Mouse (Mus musculus) heart, adult 18-20 months (tissue): ENCODE measurements around the gene Timm44. TPM values are rescaled to one million over a fixed set of nuclear protein-coding genes. Genes with fewer than 3 reads are reported as not detected.

ENCODE experiments used
- DNase-seq, 2 experiments: peaks; one replicate each; pipeline ENCODE4 v3.0.0; 2021 to 2022; ENCODE audit warnings: mixed read lengths in 1 of 2
- total RNA-seq, 2 experiments: library from RNA; stranded (reverse); gene quantifications; 2 replicates each; pipeline ENCODE4 v1.2.3; 2021

Gene Timm44
- total RNA-seq, 2 experiments from 2014 or later = 102 to 106 TPM

DNA sequence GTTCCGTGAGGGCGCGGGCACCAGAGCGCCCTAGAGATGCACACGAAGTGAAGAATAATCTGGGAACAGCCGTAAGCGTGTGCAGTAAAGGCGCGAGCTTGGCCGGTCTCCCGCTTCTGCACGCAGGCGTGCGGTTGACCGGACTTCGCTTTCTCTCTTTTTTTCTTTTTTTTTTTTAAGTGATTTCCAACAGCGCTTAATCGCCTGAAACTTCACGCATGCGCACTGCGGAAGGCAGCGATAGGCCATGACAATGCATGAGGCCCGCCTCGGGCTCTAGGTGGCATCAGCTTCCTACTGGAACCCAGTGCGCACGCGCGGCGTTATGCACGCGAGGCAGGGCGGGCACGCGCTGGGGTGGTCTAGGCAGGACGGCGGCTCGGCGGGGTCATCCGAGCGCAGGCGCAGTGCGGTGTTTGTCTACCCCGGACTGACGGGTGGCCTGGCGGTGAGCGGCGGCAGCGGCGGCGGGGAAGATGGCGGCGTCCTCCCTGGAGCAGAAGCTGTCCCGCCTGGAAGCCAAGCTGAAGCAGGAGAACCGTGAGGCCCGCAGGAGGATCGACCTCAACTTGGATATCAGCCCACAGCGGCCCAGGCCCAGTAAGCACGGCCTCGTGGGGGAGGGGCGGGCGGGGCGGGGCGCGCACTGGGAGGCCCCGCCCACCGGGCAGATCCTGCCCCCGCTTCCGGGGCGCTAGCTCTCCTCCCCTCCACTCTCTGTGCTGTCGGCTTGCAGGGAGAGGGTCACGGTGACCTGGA lies 37.1 kb downstream of the Timm44 start, which contains the start of the genes Map2k7 and Gm49320:
Gene Map2k7, plus strand, starts transcription at position 307 of the 759 bp plus-strand sequence.
Gene Gm49320, plus strand, starts transcription at position 432 of the 759 bp plus-strand sequence.
- DNase-seq = peak; percentile 99 to 100

DNA sequence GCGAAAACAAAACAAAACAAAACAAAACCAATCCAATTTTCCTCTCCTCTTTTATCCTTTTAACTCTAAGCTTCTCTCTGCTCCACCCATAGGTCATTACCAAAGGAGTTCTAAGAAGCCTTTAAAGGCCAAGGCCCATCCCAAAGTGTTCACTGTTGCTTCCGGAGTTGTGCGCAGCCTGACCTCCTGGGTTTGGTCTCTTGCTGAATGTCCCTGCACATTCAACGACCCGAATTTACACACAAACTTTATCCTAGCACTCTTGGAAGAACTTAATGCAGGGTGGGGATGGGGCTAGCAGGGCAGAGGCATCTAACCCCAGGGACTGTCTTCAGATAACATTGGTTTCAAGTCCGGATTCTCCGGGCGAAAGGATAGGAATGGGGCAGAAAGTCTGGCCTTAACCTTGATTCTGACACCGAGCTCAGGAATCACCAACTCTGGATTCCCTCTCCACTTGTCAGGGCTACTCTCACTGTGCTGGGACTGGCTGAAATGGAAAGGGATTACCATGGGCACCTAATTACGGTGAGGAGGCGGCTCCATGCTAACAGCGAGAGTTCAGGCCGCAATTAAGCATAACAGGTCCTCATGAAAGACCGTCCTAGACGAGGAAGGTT lies 37.8 kb downstream of the Timm44 start:
- peak in 1 of 2 experiments; percentile 38 for DNase-seq

DNA sequence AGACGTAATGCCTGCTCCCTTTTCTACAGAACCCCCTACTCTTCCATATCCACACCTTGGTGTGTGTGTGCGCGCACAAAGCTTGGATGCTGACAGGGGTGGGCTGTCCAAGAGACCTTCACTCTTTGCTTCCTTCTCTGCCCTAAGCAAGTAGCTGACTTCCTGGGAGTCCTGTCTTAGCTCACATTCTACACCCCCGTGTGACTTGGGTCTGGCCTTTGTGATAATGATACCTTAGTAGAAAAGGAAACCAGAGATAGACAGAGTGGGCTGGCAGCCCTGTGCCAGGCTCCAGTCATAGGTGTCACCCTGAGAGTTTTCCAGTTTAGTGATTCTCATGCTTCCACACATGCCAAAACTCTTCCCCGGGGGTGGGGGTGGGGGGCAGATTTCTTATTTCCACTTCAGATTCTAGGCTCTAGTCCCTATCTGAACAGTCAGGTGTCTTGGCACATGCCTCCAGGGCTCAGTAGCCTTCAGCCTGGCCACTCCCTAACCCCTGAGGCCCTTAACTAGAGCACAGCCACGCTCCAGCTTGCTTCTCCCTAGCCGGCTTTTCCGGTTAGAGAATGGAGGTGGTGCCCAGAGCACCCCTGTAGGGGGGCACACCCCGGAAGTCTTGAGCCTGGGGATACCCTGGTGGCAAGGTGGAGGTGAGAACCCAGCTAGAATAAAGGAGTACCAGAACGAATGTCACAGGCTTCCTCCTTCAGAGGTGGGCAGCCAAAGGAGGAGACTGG lies 44.9 kb downstream of the Timm44 start:
- no peak for DNase-seq

DNA sequence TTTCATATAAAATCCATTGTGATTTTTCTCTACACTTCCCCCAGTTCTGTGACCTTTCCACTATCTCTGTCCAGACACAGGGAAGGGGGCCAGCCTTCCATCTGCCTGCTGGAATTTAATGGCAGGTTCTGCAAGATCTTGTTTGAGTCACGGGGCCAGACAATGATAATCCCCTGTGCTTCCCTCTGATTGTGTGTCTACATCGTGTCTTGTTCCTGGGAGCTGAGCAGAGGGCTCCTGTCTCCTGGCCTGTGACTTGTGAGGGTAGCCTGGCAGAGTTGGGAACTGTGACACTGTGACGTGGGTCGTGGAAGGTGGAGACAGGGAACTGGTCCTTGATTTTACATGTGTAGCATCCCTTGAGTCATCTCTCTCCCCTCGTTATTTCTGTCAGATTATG lies 45.9 kb downstream of the Timm44 start:
- DNase-seq = no peak

DNA sequence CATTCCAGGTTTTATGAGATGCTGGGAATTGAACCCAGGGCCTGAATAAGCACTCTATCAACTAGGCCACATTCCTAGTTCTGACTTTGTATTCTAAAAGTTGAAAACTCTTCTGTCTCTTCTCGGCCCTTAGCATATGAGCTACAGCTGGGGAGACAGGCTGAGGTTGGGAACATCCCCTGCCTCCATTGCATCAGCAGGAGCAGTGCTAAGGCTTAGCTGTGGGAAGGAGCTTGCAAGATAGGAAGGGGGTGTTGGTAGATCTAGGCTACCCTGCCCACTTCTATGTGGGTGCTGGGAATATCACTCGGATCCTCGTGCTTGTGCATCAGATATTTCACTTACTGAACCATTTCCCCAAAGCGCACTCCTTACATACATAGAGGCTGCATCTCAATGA lies 47.8 kb downstream of the Timm44 start:
- no peak for DNase-seq

DNA sequence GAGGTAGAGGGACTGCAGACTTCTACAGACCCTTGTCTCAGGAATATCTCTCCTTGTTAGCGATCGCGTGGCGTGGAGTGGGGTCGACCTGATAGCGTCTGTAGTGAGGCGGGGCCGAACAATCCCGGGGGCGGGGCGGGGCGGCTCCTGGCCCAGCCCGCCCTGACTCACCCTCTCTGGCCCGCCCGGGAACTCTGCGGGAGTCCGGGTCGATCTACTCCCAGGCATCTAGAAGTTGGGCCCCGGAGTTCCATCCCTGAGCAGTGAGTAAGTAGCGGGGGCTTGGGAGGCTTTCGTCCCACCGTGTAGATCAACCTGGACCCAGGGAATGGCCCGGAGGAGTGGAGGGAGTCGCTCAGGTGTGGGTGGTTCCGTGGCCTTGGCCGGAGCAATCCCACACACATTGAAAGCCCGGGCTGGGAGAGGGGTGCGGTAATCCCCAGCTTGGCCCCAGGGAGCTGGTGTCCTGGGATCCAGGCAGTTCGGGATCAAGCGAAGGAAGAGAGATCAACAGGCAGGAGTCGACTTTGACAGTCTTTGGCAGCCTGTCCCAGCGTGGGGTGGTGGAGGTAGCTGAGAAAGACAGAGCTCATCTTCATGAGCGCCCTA lies 48.9 kb downstream of the Timm44 start, which contains the start of gene Lrrc8e:
Gene Lrrc8e, plus strand, starts transcription at position 89 of the 609 bp plus-strand sequence.
- DNase-seq = no peak

DNA sequence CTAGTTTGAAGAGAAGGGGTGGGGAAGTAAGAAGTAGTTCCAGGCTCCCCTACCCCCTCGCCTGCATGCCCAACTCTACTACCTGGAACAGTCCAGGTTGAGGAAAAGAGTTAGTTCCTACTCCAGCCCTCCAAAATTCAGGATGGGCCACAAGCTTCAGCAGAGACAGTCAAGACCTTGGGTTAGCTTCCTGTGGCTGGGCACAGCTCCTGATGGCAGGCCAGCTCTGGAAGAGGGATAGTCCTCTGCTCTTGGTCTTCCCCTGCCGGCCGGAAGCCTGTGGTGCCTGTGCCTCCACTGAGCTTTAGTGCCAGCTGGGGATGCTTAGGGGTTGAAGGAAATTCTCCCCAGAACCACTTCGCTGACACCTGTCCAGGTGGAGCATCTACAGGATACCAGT lies 49.4 kb downstream of the Timm44 start:
- DNase-seq = no peak

DNA sequence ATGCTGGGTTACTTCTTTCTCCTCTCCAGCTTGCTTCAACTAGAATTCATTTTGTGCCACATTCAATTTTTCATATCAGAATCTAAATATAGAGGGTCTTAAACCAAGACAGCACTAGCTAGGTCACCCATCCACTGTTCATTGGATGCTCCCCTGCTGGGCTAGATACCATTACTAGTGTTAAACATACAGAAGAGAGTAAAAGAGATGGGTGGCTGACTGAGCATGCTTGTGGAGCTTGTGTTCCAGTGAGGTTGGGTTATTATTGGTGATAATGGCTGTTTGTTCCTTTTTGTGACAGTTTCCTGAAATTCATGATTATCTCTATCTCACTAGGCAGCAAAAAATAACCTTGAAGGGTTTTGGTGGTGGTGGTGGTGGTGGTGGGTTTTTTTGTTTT lies 53.7 kb downstream of the Timm44 start:
- no peak for DNase-seq

DNA sequence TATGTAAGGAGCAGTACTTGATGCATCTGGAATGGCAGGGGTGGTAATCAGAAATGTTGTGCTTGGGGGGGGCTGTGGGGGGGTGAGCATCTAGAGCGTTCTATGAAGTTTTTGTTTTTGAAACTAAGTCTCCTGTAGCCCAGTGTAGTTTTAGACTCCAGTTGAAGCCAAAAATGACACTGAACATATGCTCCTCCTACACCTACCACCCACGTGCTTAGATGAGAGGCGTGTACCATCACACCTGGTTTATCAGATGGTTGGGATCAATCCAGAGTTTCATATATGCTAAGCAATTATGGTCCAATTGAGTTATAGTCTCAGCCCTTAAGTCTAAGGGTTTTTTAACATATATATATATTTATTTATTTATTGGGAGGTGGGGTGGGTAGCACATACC lies 56.1 kb downstream of the Timm44 start:
- DNase-seq = no peak

DNA sequence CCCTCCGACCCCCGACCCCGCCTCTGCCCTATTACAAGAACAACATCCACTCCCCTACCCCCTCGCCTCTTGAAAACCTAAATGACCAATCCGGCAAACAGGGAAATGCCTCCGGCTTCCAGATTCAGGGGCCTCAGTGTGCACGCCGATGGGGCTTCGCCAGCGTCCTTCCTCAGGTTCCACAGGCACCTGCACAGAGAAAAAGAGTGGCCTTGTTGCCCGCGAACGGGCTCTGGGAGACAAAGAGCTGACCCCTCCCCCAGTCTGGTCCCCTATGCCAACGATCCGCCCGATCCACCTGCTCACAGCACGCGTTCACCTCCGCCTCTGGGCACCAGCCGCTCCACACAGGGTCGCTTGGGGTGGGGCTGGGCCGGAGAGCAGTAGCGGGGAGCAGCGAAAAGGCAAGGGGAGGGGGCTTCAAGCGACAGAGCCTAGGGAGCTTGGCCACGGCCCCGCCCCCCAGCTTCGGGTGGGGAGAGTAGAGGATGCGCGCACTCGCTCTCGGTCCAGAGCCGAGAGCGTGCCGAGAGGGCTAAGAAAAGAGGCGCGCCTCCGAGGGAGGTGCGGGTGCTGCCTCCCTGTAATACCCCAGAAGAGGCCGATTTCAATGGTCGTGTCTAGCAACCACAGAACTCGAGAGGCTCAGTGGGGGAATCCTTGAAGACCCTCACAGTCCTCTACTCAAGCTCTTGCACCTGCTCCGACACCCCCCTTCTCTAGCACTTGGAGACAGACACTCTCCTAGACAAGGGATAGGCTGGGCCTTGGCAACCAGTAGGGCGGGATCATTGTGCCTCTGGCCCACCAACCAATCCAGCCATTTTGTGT lies 58.7 kb downstream of the Timm44 start, which contains the start of gene Prr36:
Gene Prr36, minus strand, starts transcription at position 669 of the 831 bp plus-strand sequence.
- DNase-seq = no peak

DNA sequence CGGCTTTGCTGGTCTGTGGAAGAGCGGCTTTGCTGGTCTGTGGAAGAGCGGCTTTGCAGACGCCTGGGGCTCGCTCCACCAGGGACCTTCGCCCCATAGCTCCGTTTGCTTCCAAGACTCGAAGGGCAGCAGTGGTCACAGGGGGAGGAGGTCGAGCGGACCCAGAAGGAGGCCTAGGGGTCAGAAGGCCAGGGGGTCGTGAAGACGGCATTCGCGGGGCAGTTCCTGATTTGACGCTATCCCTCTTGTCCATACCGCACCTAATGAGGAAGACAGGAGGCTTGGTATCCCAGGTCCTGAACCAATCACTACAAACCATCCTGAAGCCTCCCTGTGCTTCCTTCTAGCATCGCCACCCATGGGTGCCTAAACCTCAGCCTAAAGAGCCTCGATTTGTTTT lies 59.4 kb downstream of the Timm44 start:
- DNase-seq = no peak

DNA sequence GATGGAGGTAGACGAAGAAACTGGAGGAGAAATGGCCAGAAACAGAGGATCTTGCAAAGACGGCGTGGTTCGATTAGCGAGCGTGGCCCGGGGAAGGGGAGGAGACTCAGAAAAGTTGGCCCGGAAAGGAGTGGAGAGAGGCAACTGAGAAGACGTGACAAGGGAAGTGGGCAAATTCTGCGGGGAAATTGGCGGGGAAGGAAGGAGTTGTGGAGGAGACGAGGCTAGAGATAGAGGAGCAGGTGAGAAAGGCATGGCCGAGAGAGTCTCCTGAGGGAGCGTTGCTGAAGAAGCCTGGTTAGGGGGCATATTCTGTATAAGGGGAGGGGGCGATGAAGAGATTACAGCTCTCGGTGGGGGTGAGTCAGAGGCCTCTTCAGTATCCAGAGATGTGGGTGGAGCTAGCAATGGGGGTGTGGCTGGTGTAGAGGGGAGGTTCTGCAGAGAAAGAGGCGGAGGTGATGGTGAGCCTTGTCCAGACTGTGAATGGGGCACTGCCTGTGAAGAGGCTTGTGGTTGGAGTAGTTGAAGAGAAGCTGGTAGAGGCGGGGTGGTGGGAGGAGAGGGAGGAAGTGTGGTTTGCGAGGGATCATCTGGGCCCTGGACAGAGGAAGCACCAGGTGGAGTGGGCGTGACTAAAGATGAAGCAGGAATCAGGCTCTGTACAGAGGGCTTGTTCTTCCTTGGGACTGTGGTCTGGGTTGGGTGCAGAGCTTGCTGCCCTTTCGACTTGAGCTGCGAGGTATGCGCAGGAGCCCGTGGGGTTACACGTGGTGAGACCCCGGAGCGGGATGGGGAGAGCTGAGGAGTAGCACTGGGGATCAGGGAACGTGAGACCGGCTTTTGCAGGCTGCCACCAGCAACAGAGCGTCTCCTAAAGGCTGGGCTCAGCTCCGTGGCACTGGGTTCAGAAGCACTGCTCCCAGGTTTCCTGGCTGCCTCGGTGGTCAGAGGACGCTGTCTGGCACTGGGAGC lies 61.4 kb downstream of the Timm44 start:
- peak; percentile 54 to 58 for DNase-seq

DNA sequence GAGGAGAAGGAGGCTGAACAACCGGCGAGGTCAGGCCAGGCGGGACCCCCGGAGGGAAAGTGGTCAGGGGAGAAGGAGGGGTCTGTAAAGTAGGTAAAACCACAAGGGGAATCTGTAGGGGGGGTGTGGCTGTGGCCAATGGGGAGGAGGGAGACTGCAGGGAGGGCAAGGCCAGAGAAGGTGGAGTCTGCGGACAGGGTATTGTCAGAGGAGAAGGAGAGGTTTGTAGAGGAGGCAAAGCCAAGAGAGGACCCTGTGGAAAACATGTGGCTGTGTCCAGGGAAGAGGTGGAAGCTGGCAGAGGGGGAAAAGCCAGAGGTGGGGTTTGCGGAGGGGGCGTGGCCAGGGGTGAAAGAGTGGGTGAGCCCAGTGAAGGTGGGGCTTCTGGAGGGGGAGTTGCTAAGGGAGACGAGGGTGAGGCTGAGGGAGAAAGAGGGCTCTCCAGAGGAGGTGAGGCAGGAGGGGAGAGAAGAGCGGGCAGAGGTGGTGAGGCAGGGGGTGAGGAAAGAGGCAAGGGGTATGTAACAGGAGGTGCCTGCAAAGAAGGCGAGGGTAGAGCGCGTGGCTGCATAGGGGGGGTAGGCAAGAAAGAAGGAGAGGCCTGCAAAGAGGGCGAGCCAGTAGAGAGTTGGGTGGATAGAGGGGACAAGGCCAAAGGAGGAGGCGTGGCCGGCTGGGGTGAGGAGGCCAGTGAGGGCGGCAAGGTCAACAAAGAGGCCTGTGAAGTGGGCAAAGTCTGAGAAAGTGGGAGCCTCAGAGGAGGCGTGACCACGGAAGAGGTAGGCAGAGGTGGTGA lies 62.3 kb downstream of the Timm44 start:
- DNase-seq = peak; percentile 53 to 61

DNA sequence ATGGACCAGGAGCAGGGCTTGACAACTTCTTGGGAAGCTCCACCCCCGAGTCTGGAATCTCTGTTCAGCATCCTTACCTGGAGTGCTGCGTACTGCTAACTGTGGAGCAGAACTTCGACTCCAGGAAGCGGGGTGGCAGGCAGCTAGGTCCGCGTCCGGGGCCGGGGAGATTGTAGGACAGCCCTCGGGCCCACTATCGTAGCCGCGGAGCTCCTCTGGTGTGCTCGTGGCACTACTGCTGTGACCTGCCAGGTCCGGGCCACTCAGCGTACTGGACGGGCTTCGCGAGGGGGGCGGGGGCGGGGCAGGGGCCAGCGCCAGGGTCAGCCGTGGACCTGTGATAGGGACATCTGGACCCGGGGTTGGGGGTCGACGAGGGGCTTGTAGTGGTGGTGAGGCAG lies 62.9 kb downstream of the Timm44 start:
- no peak for DNase-seq

DNA sequence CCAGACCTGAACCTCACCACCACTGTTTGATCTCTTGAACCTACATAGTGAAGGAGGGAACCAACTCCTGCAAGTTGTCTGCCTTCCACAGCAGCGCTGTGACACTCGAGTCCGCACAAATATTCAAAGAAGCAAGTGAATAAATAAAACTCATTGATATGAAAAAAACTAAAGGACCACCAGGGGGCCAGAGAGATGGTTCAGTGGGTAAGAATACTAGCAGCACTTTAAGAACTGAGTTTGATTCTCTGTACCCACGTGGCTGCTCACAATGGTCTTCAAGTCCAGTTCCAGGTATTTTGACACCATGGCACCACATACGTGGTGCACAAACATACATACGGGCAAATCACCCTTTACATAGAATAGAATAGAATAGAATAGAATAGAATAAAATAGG lies 64.6 kb downstream of the Timm44 start:
- no peak for DNase-seq
